Mouse (Mus musculus): ENCODE measurements around the gene Smyd2.
A peak's percentile ranks its signal among the peaks of the same experiment; 100 is the strongest.

Smyd2 gene

GRCm38 (mm10) chr1:189916422-189917125, 5.6 kb downstream of the Smyd2 start:
- no peak for DNase-seq

GRCm38 (mm10) chr1:189913093-189913760, 8.9 kb downstream of the Smyd2 start:
- no peak for DNase-seq

- DNase-seq, result peak; percentile 57 to 66
These were observed 11.3 kb downstream of the Smyd2 start for GRCm38 (mm10) chr1:189910685-189911345.

GRCm38 (mm10) chr1:189903169-189903568, 19.0 kb downstream of the Smyd2 start:
- no peak for DNase-seq

- DNase-seq, result no peak
These were observed 19.8 kb downstream of the Smyd2 start for GRCm38 (mm10) chr1:189902413-189902812.

- DNase-seq, result no peak
These were observed 22.6 kb downstream of the Smyd2 start for GRCm38 (mm10) chr1:189899526-189899925.

GRCm38 (mm10) chr1:189898708-189899107, 23.5 kb downstream of the Smyd2 start:
- DNase-seq, result no peak

GRCm38 (mm10) chr1:189897861-189898260, 24.3 kb downstream of the Smyd2 start:
- no peak for DNase-seq

GRCm38 (mm10) chr1:189894191-189894590, 28.0 kb downstream of the Smyd2 start:
- no peak for DNase-seq

- DNase-seq, result no peak
These were observed 33.4 kb downstream of the Smyd2 start for GRCm38 (mm10) chr1:189888749-189889148.

- peak; percentile 51 to 54 for DNase-seq
These were observed 34.6 kb downstream of the Smyd2 start for GRCm38 (mm10) chr1:189887518-189887917.

- no peak for DNase-seq
These were observed 36.2 kb downstream of the Smyd2 start for GRCm38 (mm10) chr1:189885975-189886374.

GRCm38 (mm10) chr1:189884951-189885350, 37.2 kb downstream of the Smyd2 start:
- no peak for DNase-seq

GRCm38 (mm10) chr1:189883531-189884170, 38.5 kb downstream of the Smyd2 start:
- peak in 1 of 2 experiments; percentile 55 for DNase-seq

- peak; percentile 33 to 48 for DNase-seq
These were observed 39.3 kb downstream of the Smyd2 start for GRCm38 (mm10) chr1:189882886-189883285.

- no peak for DNase-seq
These were observed 41.4 kb downstream of the Smyd2 start for GRCm38 (mm10) chr1:189880745-189881144.

GRCm38 (mm10) chr1:189879965-189880364, 42.2 kb downstream of the Smyd2 start:
- peak; percentile 58 to 73 for DNase-seq

- DNase-seq, result no peak
These were observed 43.0 kb downstream of the Smyd2 start for GRCm38 (mm10) chr1:189879212-189879611.

- DNase-seq, result no peak
These were observed 46.0 kb downstream of the Smyd2 start for GRCm38 (mm10) chr1:189876162-189876561.

- DNase-seq, result peak; percentile 68 to 74
These were observed 46.7 kb downstream of the Smyd2 start for GRCm38 (mm10) chr1:189875439-189875861.

- no peak for DNase-seq
These were observed 48.6 kb downstream of the Smyd2 start for GRCm38 (mm10) chr1:189873591-189873990.

GRCm38 (mm10) chr1:189872050-189872449, 50.1 kb downstream of the Smyd2 start:
- DNase-seq, result no peak

GRCm38 (mm10) chr1:189871625-189872024, 50.5 kb downstream of the Smyd2 start:
- DNase-seq, result no peak

All from lung, adult 18-20 months (tissue).